In genomic region chr6:7706796-7707195, GRCm38 (mm10) we compare ENCODE assay signal across 24 mouse cellular contexts.
"Had no signal": no experiment of that assay in that cellular context is flagged by ENCODE, and none has a peak within 500 bp of the region (broad histone marks: within the 10 kb centered on the region; RNA-seq: fewer than 3 reads in every experiment).

No protein-coding gene starts in this region.

- H3K4me3 ChIP-seq: heart, embryonic 13.5 days; heart, embryonic 15.5 days; hindbrain, embryonic 13.5 days; hindbrain, embryonic 15.5 days; intestine, embryonic 15.5 days; layer of hippocampus, adult 2 months; left cerebral cortex, adult 2 months; limb, embryonic 13.5 days; limb, embryonic 15.5 days; liver, embryonic 12.5 days had no signal

- DNase-seq: gastrocnemius, postnatal 14 days; gastrocnemius, postnatal 36 days; heart, adult 18-20 months; heart, postnatal 14 days; heart, postnatal 36 days; kidney, adult 18-20 months; kidney, adult 8-10 months; kidney, postnatal 10 days; kidney, postnatal 25 days; kidney, postnatal 4 days had no signal

- H3K9me3 ChIP-seq: heart, embryonic 13.5 days; heart, embryonic 15.5 days; hindbrain, embryonic 13.5 days; hindbrain, embryonic 15.5 days; intestine, embryonic 15.5 days; limb, embryonic 13.5 days; limb, embryonic 15.5 days; liver, embryonic 12.5 days had no signal

- H3K27ac ChIP-seq: heart, embryonic 13.5 days; heart, embryonic 15.5 days; hindbrain, embryonic 13.5 days; hindbrain, embryonic 15.5 days; intestine, embryonic 15.5 days; layer of hippocampus, adult 2 months; left cerebral cortex, adult 2 months; limb, embryonic 13.5 days; limb, embryonic 15.5 days; liver, embryonic 12.5 days; liver, embryonic 14.5 days had no signal

- H3K4me2 ChIP-seq: heart, embryonic 11.5 days; heart, embryonic 13.5 days; heart, embryonic 15.5 days; hindbrain, embryonic 13.5 days; hindbrain, embryonic 15.5 days; intestine, embryonic 15.5 days; limb, embryonic 13.5 days; limb, embryonic 15.5 days; liver, embryonic 12.5 days had no signal

- H3K4me1 ChIP-seq: heart, embryonic 13.5 days; heart, embryonic 15.5 days; hindbrain, embryonic 13.5 days; hindbrain, embryonic 15.5 days; intestine, embryonic 15.5 days; limb, embryonic 13.5 days; limb, embryonic 15.5 days had no signal

- H3K27me3 ChIP-seq: heart, embryonic 13.5 days; heart, embryonic 15.5 days; hindbrain, embryonic 13.5 days; hindbrain, embryonic 15.5 days; intestine, embryonic 15.5 days; limb, embryonic 13.5 days; limb, embryonic 15.5 days; liver, embryonic 12.5 days had no signal

- H3K36me3 ChIP-seq: heart, embryonic 13.5 days; heart, embryonic 15.5 days; hindbrain, embryonic 13.5 days; hindbrain, embryonic 15.5 days; intestine, embryonic 15.5 days; limb, embryonic 13.5 days; limb, embryonic 15.5 days; liver, embryonic 12.5 days had no signal

- H3K9ac ChIP-seq: heart, embryonic 13.5 days; heart, embryonic 15.5 days; hindbrain, embryonic 13.5 days; hindbrain, embryonic 15.5 days; intestine, embryonic 15.5 days; limb, embryonic 13.5 days; limb, embryonic 15.5 days; liver, embryonic 12.5 days; liver, embryonic 14.5 days had no signal

- ATAC-seq: inflammation-experienced regulatory T-cells, adult 6 months; intestine, embryonic 15.5 days; intestine, postnatal 0 days; liver, embryonic 12.5 days had no signal
